Mouse (Mus musculus) heart, postnatal 0 days (tissue): ENCODE results near the gene Trim2. TPM values are rescaled to one million over a fixed set of nuclear protein-coding genes. Genes with fewer than 3 reads are reported as not detected.

Experiments used
- ATAC-seq: fragments of 200-750 bp; cut with Nextera tagmentation; 2 replicates; pipeline ENCODE4 v1.8.0; 2017; ENCODE audit warnings: low read depth, moderate number of reproducible peaks, moderate library complexity; ENCODE audit not compliant: insufficient read depth
- DNase-seq: peaks from one replicate; pipeline ENCODE4 v3.0.0-alpha.2; 2016; ENCODE audit warnings: low spot score
- H3K27ac ChIP-seq: fragments of 300-500 bp; sonication (generic); 2 replicates; pipeline ENCODE4 v1.5.1; 2014; ENCODE audit warnings: low read depth, mild to moderate bottlenecking
- H3K27me3 ChIP-seq: fragments of 300-500 bp; sonication (generic); 2 replicates; pipeline ENCODE4 v1.6.1; 2014; ENCODE audit warnings: low read length, mixed read lengths; ENCODE audit not compliant: control insufficient read depth, insufficient read depth
- H3K36me3 ChIP-seq: fragments of 300-500 bp; sonication (generic); replicated peaks from 2 replicates; pipeline ENCODE4 v1.6.1; 2014; ENCODE audit warnings: low read length, mixed read lengths; ENCODE audit not compliant: control insufficient read depth, insufficient read depth
- H3K4me1 ChIP-seq: fragments of 300-500 bp; sonication (generic); 2 replicates; pipeline ENCODE4 v1.6.1; 2014; ENCODE audit warnings: antibody characterized with exemption; ENCODE audit not compliant: control insufficient read depth, insufficient read depth
- H3K4me2 ChIP-seq: fragments of 300-500 bp; sonication (generic); 2 replicates; pipeline ENCODE4 v1.6.1; 2014; ENCODE audit warnings: low read depth, mild to moderate bottlenecking, low read length, moderate library complexity
- H3K4me3 ChIP-seq: fragments of 300-500 bp; sonication (generic); 2 replicates; pipeline ENCODE4 v1.5.1; 2014; ENCODE audit warnings: low read depth, low read length
- H3K9ac ChIP-seq: fragments of 300-500 bp; sonication (generic); replicated peaks from 2 replicates; pipeline ENCODE4 v1.6.1; 2014; ENCODE audit warnings: low read depth, low read length, mixed read lengths
- H3K9me3 ChIP-seq: fragments of 300-500 bp; sonication (generic); replicated peaks from 2 replicates; pipeline ENCODE4 v1.6.1; 2016; ENCODE audit warnings: low read length; ENCODE audit not compliant: control insufficient read depth
- CTCF ChIP-seq: IDR thresholded peaks from 2 replicates; pipeline ENCODE4 v1.5.1; 2016; ENCODE audit warnings: antibody characterized with exemption, control low read depth, low read depth
- EP300 ChIP-seq: IDR thresholded peaks from 2 replicates; pipeline ENCODE4 v1.6.1; 2016; ENCODE audit warnings: antibody characterized with exemption, low read depth
- WGBS: fragments of 180-500 bp; shearing (Covaris S2); extraction: QIAGEN DNeasy Blood & Tissue Kit; methylation state at CpG from one replicate; pipeline ENCODE4 v1.1.7; 2014; 5-methylcytosine and 5-hydroxymethylcytosine counted together
- polyA plus RNA-seq: library from polyadenylated mRNA; unstranded; fragments of >200 nt; fragmentation: Nextera tagmentation; extraction: Ambion mirVana; gene quantifications from 2 replicates; pipeline ENCODE4 v1.2.1, GENCODE M21; 2015
- total RNA-seq: library from RNA; depleted of rRNA; stranded (reverse); fragments of >200 nt; gene quantifications from 2 replicates; pipeline ENCODE4 v1.2.3, GENCODE M21; 2014; ENCODE audit warnings: low replicate concordance

Gene Trim2
- total and polyA plus RNA-seq, 2 experiments from 2014 or later, result 6.0 to 6.1 TPM

GRCm38 (mm10) chr3:84180304-84180703 lies 126.4 kb downstream of the Trim2 start:
- Histone ChIP-seq H3K27ac (no peak overlapping the region), H3K4me1 (no peaks in the 10 kb centered on the region), H3K36me3 (peaks cover 11% of the 10 kb centered on the region; the same call in 1 of the 2 replicates), H3K27me3 (no peaks in the 10 kb centered on the region), H3K9me3 (no peaks in the 10 kb centered on the region), H3K4me2 (no peak overlapping the region), H3K9ac (no peak overlapping the region), H3K4me3 (no peak overlapping the region)
- ATAC-seq, result no peak
- WGBS, result 60% methylated on average over 2 of the region's 2 CpGs
- TF ChIP-seq CTCF, result no peak
- no peak for TF ChIP-seq EP300
- DNase-seq, result no peak

GRCm38 (mm10) chr3:84177834-84178233 lies 128.8 kb downstream of the Trim2 start:
- DNase-seq, result no peak
- H3K4me3 ChIP-seq, result no peak overlapping the region
- no peak for ATAC-seq
- H3K4me2 ChIP-seq, result no peak overlapping the region
- no peaks in the 10 kb centered on the region for H3K27me3 ChIP-seq
- TF ChIP-seq EP300 (no peak), CTCF (no peak)
- H3K27ac ChIP-seq, result no peak overlapping the region
- no peak overlapping the region for H3K9ac ChIP-seq
- WGBS, result 53% methylated on average over 2 of the region's 2 CpGs
- peaks cover 14% of the 10 kb centered on the region for H3K36me3 ChIP-seq
- no peaks in the 10 kb centered on the region for H3K4me1 ChIP-seq
- no peaks in the 10 kb centered on the region for H3K9me3 ChIP-seq

GRCm38 (mm10) chr3:84175337-84176315 lies 131.1 kb downstream of the Trim2 start:
- DNase-seq (peak; percentile 81), ATAC-seq (peak; percentile 51; the same call in 1 of the 2 replicates)
- 55% methylated on average over 7 of the region's 7 CpGs for WGBS
- Histone ChIP-seq H3K9me3 (no peaks in the 10 kb centered on the region), H3K9ac (no peak overlapping the region), H3K4me2 (no peak overlapping the region), H3K27ac (no peak overlapping the region), H3K4me1 (no peaks in the 10 kb centered on the region), H3K4me3 (no peak overlapping the region), H3K27me3 (no peaks in the 10 kb centered on the region), H3K36me3 (peaks cover 24% of the 10 kb centered on the region)
- no peak for TF ChIP-seq EP300
- TF ChIP-seq CTCF, result peak; percentile 94

GRCm38 (mm10) chr3:84173581-84174154 lies 133.0 kb downstream of the Trim2 start, which contains the start of gene Gm6525:
Gene Gm6525 (plus strand): TSS chr3:84174104.
- ATAC-seq (no peak), DNase-seq (no peak)
- Histone ChIP-seq H3K9ac (no peak within 1 kb of the TSS), H3K9me3 (no peaks in the 10 kb centered on the region), H3K4me1 (no peaks in the 10 kb centered on the region), H3K27me3 (no peaks in the 10 kb centered on the region), H3K4me2 (no peak within 1 kb of the TSS), H3K27ac (no peak within 1 kb of the TSS), H3K36me3 (peaks cover 24% of the 10 kb centered on the region), H3K4me3 (no peak within 1 kb of the TSS)
- WGBS, result 82% methylated on average over 11 of the region's 11 CpGs
- TF ChIP-seq EP300, result no peak
- no peak for TF ChIP-seq CTCF

GRCm38 (mm10) chr3:84172406-84172805 lies 134.3 kb downstream of the Trim2 start:
- Histone ChIP-seq H3K36me3 (peaks cover 22% of the 10 kb centered on the region), H3K4me3 (no peak overlapping the region), H3K4me2 (no peak overlapping the region), H3K27ac (no peak overlapping the region), H3K9ac (no peak overlapping the region), H3K27me3 (no peaks in the 10 kb centered on the region), H3K4me1 (no peaks in the 10 kb centered on the region), H3K9me3 (no peaks in the 10 kb centered on the region)
- ATAC-seq (no peak), DNase-seq (no peak)
- 34% methylated on average over 11 of the region's 11 CpGs for WGBS
- TF ChIP-seq CTCF, result no peak
- no peak for TF ChIP-seq EP300
